Mouse (Mus musculus) c-Kit-positive CD71-positive TER-119-negative erythroid progenitor cells, embryonic 14.5 days (primary cell): ENCODE results near the gene Fkbp15.

Source experiments
- DNase-seq: peaks from one replicate; pipeline ENCODE4 v3.0.0-alpha.2; 2013; ENCODE audit warnings: low read depth

Gene Fkbp15

DNA sequence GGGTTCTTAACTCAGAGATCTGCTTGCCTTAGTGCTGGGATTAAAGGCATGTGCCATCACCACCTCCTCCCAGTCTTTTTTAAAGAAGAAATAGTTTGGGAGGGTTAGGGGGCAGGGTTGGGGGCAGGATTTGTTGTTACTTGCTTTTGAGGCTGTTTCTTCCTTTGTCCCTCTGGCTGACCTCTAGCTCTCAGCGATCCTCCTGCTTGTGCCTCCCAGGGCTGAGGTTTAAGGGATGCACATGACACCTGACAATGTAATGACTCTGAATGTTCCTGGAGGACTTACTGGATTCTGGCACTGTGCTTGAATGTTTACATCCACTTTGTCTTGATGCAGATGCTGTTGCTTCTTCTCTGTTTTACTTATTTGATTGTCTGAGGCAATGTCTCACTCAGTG is 12.1 kb upstream of the Fkbp15 start:
- no peak for DNase-seq

DNA sequence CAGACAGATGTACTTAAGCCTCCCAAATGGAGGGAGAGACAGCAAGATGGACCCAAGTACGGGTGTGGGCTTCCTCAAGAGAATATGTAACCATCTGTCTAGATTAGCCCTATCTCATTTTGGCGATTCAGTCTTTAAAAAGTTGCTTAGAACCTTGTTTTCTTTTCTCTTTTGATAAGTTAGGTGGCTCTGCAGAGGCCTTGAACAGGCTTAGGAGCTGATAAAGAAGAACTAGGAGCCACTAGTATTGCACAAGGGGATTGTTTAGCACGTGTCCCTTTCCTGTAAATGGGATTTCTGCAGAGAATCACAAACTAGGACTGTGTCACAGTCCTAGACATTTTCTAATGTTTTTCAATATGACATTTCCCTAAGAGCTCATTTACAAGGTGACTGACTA is 8.7 kb upstream of the Fkbp15 start:
- no peak for DNase-seq

GRCm38 (mm10) chr4:62367586-62367985 is 7.2 kb upstream of the Fkbp15 start:
- no peak for DNase-seq

DNA sequence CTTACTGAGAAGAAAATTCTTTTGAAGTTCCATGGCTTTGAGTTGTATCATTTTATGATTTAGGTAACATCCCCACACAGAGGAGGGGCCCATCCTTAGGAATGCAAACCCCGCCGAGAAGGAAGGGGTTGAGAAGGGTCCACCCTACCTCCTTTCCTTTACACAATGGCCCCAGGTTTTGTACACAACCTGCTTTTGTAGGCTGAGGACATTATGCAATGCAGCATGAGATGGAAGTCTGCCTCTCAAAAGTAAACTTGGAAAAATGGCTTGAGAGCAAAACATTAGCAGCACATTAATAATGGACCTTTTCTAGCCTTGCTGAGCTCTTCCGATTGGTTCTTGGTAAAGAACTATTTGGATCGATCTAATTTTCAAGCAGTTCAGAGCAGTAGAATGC is 5.9 kb upstream of the Fkbp15 start:
- no peak for DNase-seq

GRCm38 (mm10) chr4:62364299-62364698 is 4.0 kb upstream of the Fkbp15 start:
- DNase-seq: no peak

GRCm38 (mm10) chr4:62362437-62362836 is 2.1 kb upstream of the Fkbp15 start:
- no peak for DNase-seq

GRCm38 (mm10) chr4:62361997-62362396 is 1.6 kb upstream of the Fkbp15 start:
- no peak for DNase-seq

GRCm38 (mm10) chr4:62361571-62361970 is 1.2 kb upstream of the Fkbp15 start:
- no peak for DNase-seq

- DNase-seq: no peak
These were observed 582 bp upstream of the Fkbp15 start for GRCm38 (mm10) chr4:62360805-62361455.

DNA sequence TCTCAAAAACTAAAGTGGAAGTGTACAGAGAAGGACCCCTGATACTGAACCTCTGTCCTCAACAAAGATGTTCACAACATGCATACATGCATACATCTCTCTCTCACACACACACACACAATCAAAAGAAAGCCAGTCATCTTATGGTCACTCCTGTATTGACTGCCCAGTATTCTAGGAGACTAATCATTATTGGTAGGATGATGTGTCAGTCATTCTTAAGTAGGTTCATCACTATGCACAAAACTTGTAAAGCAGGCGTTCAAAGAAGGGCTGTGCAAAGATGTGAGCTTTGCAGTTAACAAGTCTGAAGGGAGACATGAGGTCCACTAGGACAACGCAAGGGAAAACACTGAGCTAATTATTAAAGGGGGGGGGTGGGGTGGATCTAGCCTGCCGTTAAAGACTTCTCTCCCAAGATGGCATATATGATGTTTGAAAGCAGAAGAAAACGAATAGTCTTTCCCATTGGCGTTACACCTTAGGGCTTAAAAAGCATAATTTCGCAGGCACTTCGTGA is 1.0 kb downstream of the Fkbp15 start:
- DNase-seq: no peak

GRCm38 (mm10) chr4:62357631-62358148 is 2.7 kb downstream of the Fkbp15 start:
- DNase-seq: no peak

DNA sequence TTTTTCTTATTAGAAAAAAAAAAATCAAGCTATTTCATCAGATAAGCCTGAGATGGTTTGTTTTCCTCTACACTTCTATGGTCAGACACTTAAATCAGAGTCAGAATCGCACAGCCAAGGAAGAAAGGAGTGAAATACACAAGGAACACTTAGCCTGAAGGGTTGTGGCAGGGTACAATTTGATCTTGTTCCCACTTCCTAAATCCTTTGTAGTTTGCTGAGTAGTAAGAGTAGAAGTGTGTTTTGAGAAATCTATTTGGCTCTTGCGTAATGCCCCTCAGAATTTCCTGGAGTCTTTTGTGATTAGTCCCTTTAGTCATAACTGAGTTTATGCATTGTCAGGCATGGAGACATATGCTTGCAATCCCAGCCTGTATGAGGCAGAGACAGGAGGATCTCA is 11.0 kb downstream of the Fkbp15 start:
- no peak for DNase-seq

GRCm38 (mm10) chr4:62348329-62348705 is 12.0 kb downstream of the Fkbp15 start:
- DNase-seq: no peak

DNA sequence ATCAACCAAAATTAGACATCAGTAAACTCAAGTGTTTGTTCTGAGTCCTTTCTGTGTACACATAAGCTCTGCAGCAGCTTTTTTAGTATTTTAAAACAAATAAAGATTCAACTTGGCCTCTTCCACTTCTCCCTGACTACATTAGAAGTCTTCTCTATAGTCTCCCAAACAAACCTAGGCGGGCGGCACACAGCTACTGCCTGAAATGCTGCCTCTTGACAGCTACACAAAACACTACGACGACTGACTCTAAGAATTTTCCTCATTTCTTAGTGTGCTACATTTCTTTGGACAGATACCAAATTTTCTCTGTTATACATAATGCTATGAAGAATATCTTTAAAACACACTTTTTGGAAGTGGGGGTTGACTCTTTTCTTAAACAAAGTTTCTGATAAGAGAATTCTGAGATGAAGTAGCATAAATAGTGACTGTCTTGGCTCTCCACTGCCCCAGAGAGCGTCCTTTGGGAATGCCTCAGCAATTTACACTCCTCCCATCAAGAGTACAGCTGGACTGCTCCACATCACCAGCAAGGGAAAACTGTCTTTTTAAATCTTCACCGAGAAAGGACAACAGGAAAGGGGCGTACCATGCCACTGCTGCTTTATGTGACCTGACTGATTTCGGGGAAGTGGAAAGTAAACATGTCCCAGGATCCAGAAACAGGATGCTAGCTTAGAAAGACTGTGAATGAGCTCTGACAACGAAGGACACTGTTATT is 12.6 kb downstream of the Fkbp15 start:
- no peak for DNase-seq

GRCm38 (mm10) chr4:62345827-62346226 is 14.5 kb downstream of the Fkbp15 start:
- no peak for DNase-seq

GRCm38 (mm10) chr4:62344000-62344399 is 16.3 kb downstream of the Fkbp15 start:
- DNase-seq: peak; percentile 39

DNA sequence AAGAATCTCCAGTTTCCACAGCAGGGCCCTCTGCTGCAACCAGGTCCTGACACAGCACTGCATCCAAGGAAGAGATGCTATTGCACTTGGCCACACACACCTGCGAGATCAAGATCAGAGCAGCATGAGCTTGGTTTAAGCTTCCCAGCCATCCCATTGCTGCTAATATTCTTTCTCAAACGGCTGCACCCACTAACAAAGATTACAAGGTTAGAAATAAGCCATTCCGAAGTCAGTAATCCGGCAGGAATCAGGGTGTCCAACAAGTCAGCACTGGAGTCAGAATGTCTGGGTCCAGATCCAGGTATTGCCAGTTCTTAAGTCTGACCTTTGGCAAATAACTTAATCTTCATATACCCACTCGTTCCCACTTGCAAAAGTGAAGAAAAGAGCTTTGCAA is 21.8 kb downstream of the Fkbp15 start:
- no peak for DNase-seq

GRCm38 (mm10) chr4:62331977-62332376 is 28.4 kb downstream of the Fkbp15 start:
- no peak for DNase-seq

GRCm38 (mm10) chr4:62328941-62329660 is 31.2 kb downstream of the Fkbp15 start:
- DNase-seq: no peak

DNA sequence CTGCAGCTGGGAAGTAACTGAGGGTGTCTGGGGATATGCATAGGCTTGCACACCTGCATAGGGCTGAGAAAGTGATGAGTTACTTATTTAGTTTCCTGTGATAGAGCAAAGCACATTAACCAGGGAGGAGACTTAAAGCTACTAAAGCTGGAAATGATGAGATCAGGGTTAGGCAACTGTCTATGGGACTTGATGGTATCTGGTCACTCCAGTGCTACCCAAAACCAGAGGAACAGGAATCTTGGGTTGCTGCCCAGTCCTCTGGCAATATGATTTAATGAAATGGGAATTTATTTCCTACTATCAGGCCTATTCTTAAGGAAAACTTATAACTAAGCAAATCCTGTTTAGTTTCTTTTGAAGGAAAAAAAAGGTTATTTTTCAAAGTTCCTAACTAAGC is 34.2 kb downstream of the Fkbp15 start:
- DNase-seq: no peak

DNA sequence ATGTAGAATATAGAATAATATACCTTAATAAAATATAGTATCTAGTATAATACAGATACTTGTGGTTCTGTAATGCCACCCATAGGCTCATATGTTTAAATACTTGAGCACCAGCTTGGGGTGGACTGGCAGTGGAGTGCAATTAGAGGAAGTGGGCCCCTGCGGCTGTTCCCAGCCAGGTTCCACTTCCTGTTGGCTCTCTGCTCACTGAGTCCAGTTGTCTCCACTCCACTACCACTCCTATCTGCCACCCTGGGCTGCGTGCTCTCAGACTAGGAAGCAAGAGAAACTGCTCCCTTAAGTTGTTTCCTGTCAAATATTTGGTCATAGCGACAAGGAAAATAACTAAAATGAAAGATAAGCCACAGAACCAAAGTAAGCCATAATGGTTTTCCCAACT is 37.7 kb downstream of the Fkbp15 start:
- no peak for DNase-seq

GRCm38 (mm10) chr4:62318294-62318693 is 42.1 kb downstream of the Fkbp15 start:
- DNase-seq: no peak

GRCm38 (mm10) chr4:62316456-62316855 is 43.9 kb downstream of the Fkbp15 start:
- no peak for DNase-seq
